ENCODE assay signal across 8 mouse cellular contexts in genomic region chr19:55315452-55316108, GRCm38 (mm10). TPM values are rescaled to one million over a fixed set of nuclear protein-coding genes. Genes with fewer than 3 reads are reported as not detected.
DNase-seq lines count a peak whose midpoint lies in the region; ATAC-seq and TF ChIP-seq lines count a peak whose summit lies in the region.

Gene Zdhhc6 (minus strand): TSS chr19:55316032.

- H3K4me1 ChIP-seq in bone marrow, adult 2 months (ENCODE audit: control insufficient read depth, insufficient read depth, low read length), result no peaks in the 10 kb centered on the region; the same call in 1 of the 2 replicates
- peaks cover 6% of the 10 kb centered on the region for H3K4me1 ChIP-seq in limb, embryonic 11.5 days (ENCODE audit: control insufficient read depth, insufficient read depth, low read length)
- H3K4me1 ChIP-seq in midbrain, embryonic 13.5 days (replicated peaks), result peaks cover 44% of the 10 kb centered on the region

- peak within 1 kb of the TSS; percentile 90 for H3K27ac ChIP-seq in bone marrow, adult 2 months (ENCODE audit: control insufficient read depth, insufficient read depth, low read depth, low read length, poor library complexity)
- peak within 1 kb of the TSS; percentile 6; the same call in 1 of the 2 replicates for H3K27ac ChIP-seq in limb, embryonic 11.5 days (replicated peaks; ENCODE audit: low read depth, low read length)
- peak within 1 kb of the TSS; percentile 83 for H3K27ac ChIP-seq in midbrain, embryonic 13.5 days

- TF ChIP-seq CTCF in bone marrow, adult 2 months (IDR thresholded peaks at IDR 0.05; ENCODE audit: control insufficient read depth, insufficient read depth, low read length), result no peak

- peak; percentile 79; the same call in 1 of the 2 replicates for TF ChIP-seq POLR2A in bone marrow, adult 2 months (IDR thresholded peaks at IDR 0.05; ENCODE audit: borderline replicate concordance, control insufficient read depth, low read depth, low read length)

- peak; percentile 94 for DNase-seq in A20 (ENCODE audit: low read depth, low spot score)
- DNase-seq in heart, adult 9 months (ENCODE audit: low spot score in 2 of 2), result peak; percentile 50 to 81
- DNase-seq in kidney, adult 9 months, result peak; percentile 75
- peak; percentile 89 for DNase-seq in limb, embryonic 11.5 days (ENCODE audit: low spot score)
- peak; percentile 68 to 73 for DNase-seq in spleen, postnatal 36 days (ENCODE audit: low spot score in 2 of 2)

- H3K36me3 ChIP-seq in limb, embryonic 11.5 days (ENCODE audit: control insufficient read depth, insufficient read depth, low read length), result peaks cover 4% of the 10 kb centered on the region; the same call in 1 of the 2 replicates
- H3K36me3 ChIP-seq in midbrain, embryonic 13.5 days, result peaks cover 17% of the 10 kb centered on the region

- no peaks in the 10 kb centered on the region for H3K27me3 ChIP-seq in limb, embryonic 11.5 days (ENCODE audit: control insufficient read depth, insufficient read depth, low read length)
- H3K27me3 ChIP-seq in midbrain, embryonic 13.5 days, result no peaks in the 10 kb centered on the region

- ATAC-seq in erythroblast, adult 5-6 weeks (replicated peaks; ENCODE audit: low FRiP score, poor library complexity, severe bottlenecking), result peak; percentile 90
- peak; percentile 76 for ATAC-seq in limb, embryonic 11.5 days (ENCODE audit: insufficient number of reproducible peaks, low FRiP score, low TSS enrichment, low read depth)
- ATAC-seq in midbrain, embryonic 13.5 days, result peak; percentile 87

- H3K4me3 ChIP-seq in bone marrow, adult 2 months (replicated peaks; ENCODE audit: control insufficient read depth, low read depth, low read length), result peak within 1 kb of the TSS; percentile 96
- H3K4me3 ChIP-seq in limb, embryonic 11.5 days (ENCODE audit: low read depth, low read length), result peak within 1 kb of the TSS; percentile 68
- peak within 1 kb of the TSS; percentile 87 for H3K4me3 ChIP-seq in midbrain, embryonic 13.5 days (replicated peaks)

- WGBS in bone marrow, adult 2 months, result under 1% methylated on average over 60 of the region's 60 CpGs
- under 1% methylated on average over 60 of the region's 60 CpGs for WGBS in limb, embryonic 11.5 days
- under 1% methylated on average over 57 of the region's 60 CpGs for WGBS in midbrain, embryonic 13.5 days

- H3K4me2 ChIP-seq in limb, embryonic 11.5 days (ENCODE audit: low read depth, severe bottlenecking), result peak within 1 kb of the TSS; percentile 87
- H3K4me2 ChIP-seq in midbrain, embryonic 13.5 days (replicated peaks), result peak within 1 kb of the TSS; percentile 90

- H3K9ac ChIP-seq in limb, embryonic 11.5 days (ENCODE audit: low read length), result peak within 1 kb of the TSS; percentile 68
- peak within 1 kb of the TSS; percentile 84 for H3K9ac ChIP-seq in midbrain, embryonic 13.5 days (replicated peaks)

- H3K9me3 ChIP-seq in limb, embryonic 11.5 days (ENCODE audit: control insufficient read depth, low read length), result no peaks in the 10 kb centered on the region
- no peaks in the 10 kb centered on the region for H3K9me3 ChIP-seq in midbrain, embryonic 13.5 days

RNA-seq across cellular contexts. Expression of gene Zdhhc6, which starts in this region (rescaled TPM):
- polyA plus RNA-seq in bone marrow, adult 2 months (2011; ENCODE audit: insufficient read depth, insufficient read length, low replicate concordance, missing spikeins), result 17.5 and 19.6 TPM in 2 replicates
- total RNA-seq in erythroblast, adult 5-6 weeks (2015; ENCODE audit: low replicate concordance), result 12.7 and 17.5 TPM in 2 replicates
- 10.0 and 11.8 TPM in 2 replicates for total RNA-seq in erythroblast, adult 5-6 weeks (2017; ENCODE audit: low replicate concordance)
- 103 and 105 TPM in 2 replicates for polyA plus RNA-seq in limb, embryonic 11.5 days (2014; fragmentation: Nextera tagmentation; extraction: Ambion mirVana)
- 74.3 and 76.0 TPM in 2 replicates for polyA plus RNA-seq in midbrain, embryonic 13.5 days (2015; fragmentation: Nextera tagmentation; extraction: Ambion mirVana)

Comparison
In these comparisons a context has a peak if more than half of its experiments do, and no peak if none do; other contexts are left out.
1. Peak in every context shown above with its lines: DNase-seq, ATAC-seq, H3K4me3 ChIP-seq and H3K27ac ChIP-seq.
2. H3K27ac ChIP-seq: peak in every context shown above with its lines; median percentile 90 in bone marrow, adult 2 months; 83 in midbrain, embryonic 13.5 days; 6 in limb, embryonic 11.5 days.